Mouse (Mus musculus) liver, adult 2 months (tissue): ENCODE measurements at regions not wholly inside any gene's neighbourhood (a gene's known extent, or its start where the extent isn't known, plus 50 kb on each side); places are given as distances from the start of the nearest gene placed in this dataset.

ENCODE experiments used
- DNase-seq: peaks from one replicate; pipeline ENCODE4 v3.0.0-alpha.2; 2011; ENCODE audit warnings: low read depth, low spot score; ENCODE audit errors: extremely low read depth
- H3K27ac ChIP-seq: fragments of 200-500 bp; replicated peaks from 2 replicates; pipeline ENCODE4 v1.5.1; 2012; ENCODE audit warnings: low read depth, mild to moderate bottlenecking, control low read depth, inconsistent platforms, low read length; ENCODE audit not compliant: insufficient read depth
- H3K27me3 ChIP-seq: fragments of 200-500 bp; 2 replicates; pipeline ENCODE4 v1.6.1; 2012; ENCODE audit warnings: mild to moderate bottlenecking, moderate library complexity, low read length, inconsistent platforms; ENCODE audit not compliant: control insufficient read depth, insufficient read depth
- H3K36me3 ChIP-seq: fragments of 200-500 bp; 2 replicates; pipeline ENCODE4 v1.6.1; 2012; ENCODE audit warnings: low read length, inconsistent platforms; ENCODE audit not compliant: control insufficient read depth, insufficient read depth
- H3K4me1 ChIP-seq: fragments of 200-500 bp; 2 replicates; pipeline ENCODE4 v1.6.1; 2011; ENCODE audit warnings: low read length; ENCODE audit not compliant: control insufficient read depth, insufficient read depth
- H3K4me3 ChIP-seq: fragments of 200-500 bp; 2 replicates; pipeline ENCODE4 v1.5.1; 2011; ENCODE audit warnings: low read depth, mild to moderate bottlenecking, control low read depth, low read length, moderate library complexity; ENCODE audit not compliant: insufficient read depth
- H3K79me2 ChIP-seq: fragments of 200-500 bp; 2 replicates; pipeline ENCODE4 v1.6.1; 2012; ENCODE audit warnings: inconsistent platforms, mild to moderate bottlenecking, low read length, moderate library complexity; ENCODE audit not compliant: control insufficient read depth, insufficient read depth
- H3K9ac ChIP-seq: fragments of 200-500 bp; 2 replicates; pipeline ENCODE4 v1.6.1; 2012; ENCODE audit warnings: low read depth, mild to moderate bottlenecking, control low read depth, inconsistent platforms, low read length
- CTCF ChIP-seq: fragments of 200-500 bp; IDR thresholded peaks from 2 replicates; pipeline ENCODE4 v1.5.1; 2011; ENCODE audit warnings: low read depth, low read length, control low read depth
- POLR2A ChIP-seq: fragments of 200-500 bp; IDR thresholded peaks from 2 replicates; pipeline ENCODE4 v1.6.1; 2011; ENCODE audit warnings: low read length, control low read depth; ENCODE audit not compliant: insufficient read depth; ENCODE audit errors: extremely low read depth
- WGBS: fragments of 180-500 bp; shearing (Covaris S2); methylation state at CpG from one replicate; pipeline ENCODE4 v1.1.7; 2018; 5-methylcytosine and 5-hydroxymethylcytosine counted together

DNA sequence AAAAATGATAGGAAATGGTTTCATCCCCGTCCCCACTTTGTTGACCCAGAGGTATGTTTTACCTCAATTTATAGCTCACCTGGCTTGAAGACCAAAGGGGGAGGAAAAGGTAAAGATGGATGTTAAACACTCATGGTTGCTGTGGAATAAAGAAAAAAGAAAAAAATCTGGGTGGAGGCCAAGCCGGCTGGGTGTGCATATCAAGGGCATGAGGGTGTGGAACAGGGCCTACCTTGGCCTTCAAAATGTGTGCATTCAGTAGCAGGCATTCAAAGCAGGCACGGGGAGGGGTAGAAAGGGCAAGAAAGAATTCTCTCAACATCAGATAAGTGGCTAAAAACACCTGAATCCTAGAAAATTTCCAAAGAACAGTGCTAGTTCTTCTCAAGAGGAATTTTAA, 74.7 kb upstream of the Ccn2 start:
- H3K9ac ChIP-seq, result no peak overlapping the region
- H3K36me3 ChIP-seq, result no peaks in the 10 kb centered on the region
- H3K79me2 ChIP-seq, result no peaks in the 10 kb centered on the region
- no peak for DNase-seq
- TF ChIP-seq POLR2A, result no peak
- TF ChIP-seq CTCF, result no peak
- no peak overlapping the region for H3K27ac ChIP-seq
- no peaks in the 10 kb centered on the region for H3K4me1 ChIP-seq
- 75% methylated on average over 3 of the region's 3 CpGs for WGBS
- H3K27me3 ChIP-seq, result no peaks in the 10 kb centered on the region
- no peak overlapping the region for H3K4me3 ChIP-seq

DNA sequence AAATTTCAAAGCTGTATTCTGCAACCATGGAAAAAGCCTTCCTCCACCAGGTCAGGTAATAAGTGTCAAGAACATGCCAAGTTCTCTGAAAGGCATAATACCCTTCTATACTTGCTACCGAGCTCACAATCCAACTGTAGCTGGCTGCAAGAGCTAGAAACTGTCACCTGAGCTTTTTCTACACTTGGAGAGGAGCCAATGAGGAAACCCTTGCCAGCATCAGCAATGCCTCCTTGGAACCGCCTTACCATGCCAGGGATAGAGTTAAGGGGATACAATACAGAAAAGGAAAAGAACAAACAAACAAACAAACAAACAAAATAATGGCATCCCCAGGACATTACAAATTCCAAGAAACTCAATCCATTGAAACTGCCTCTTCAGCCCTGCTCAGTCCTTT, 62.5 kb upstream of the Ccn2 start:
- TF ChIP-seq CTCF (no peak), POLR2A (no peak)
- Histone ChIP-seq H3K4me1 (peaks cover 3% of the 10 kb centered on the region; the same call in 1 of the 2 replicates), H3K36me3 (no peaks in the 10 kb centered on the region), H3K79me2 (no peaks in the 10 kb centered on the region), H3K9ac (no peak overlapping the region), H3K27me3 (no peaks in the 10 kb centered on the region), H3K4me3 (no peak overlapping the region), H3K27ac (no peak overlapping the region)
- 78% methylated on average over 2 of the region's 2 CpGs for WGBS
- peak; percentile 17 for DNase-seq

DNA sequence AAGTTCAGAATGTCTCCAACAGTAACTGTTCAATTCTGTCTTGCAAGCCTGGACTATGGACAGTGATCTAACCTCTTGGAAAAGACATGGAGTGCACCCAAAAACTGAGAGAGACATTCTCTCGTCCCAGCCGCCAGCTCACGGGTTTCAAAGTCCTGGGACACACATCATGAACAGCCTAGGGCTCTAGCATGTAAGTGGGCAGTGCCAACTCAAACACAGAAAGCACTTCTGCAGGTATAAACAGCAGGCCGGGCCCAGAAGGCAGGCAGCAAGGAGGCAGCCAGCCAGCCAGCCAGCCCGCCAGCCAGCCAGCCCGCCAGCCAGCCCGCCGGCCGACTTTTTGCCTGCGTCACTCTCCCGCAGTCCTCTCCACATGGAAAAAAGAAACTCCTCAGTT, 60.3 kb upstream of the Ccn2 start:
- peak overlapping the region; percentile 93 for H3K27ac ChIP-seq
- DNase-seq, result peak; percentile 100
- WGBS, result 39% methylated on average over 11 of the region's 11 CpGs
- no peak for TF ChIP-seq CTCF
- no peak for TF ChIP-seq POLR2A
- no peaks in the 10 kb centered on the region for H3K79me2 ChIP-seq
- no peaks in the 10 kb centered on the region for H3K36me3 ChIP-seq
- peaks cover 3% of the 10 kb centered on the region; the same call in 1 of the 2 replicates for H3K4me1 ChIP-seq
- H3K4me3 ChIP-seq, result peak overlapping the region; percentile 6; the same call in 1 of the 2 replicates
- H3K27me3 ChIP-seq, result no peaks in the 10 kb centered on the region
- H3K9ac ChIP-seq, result peak overlapping the region; percentile 56; the same call in 1 of the 2 replicates

DNA sequence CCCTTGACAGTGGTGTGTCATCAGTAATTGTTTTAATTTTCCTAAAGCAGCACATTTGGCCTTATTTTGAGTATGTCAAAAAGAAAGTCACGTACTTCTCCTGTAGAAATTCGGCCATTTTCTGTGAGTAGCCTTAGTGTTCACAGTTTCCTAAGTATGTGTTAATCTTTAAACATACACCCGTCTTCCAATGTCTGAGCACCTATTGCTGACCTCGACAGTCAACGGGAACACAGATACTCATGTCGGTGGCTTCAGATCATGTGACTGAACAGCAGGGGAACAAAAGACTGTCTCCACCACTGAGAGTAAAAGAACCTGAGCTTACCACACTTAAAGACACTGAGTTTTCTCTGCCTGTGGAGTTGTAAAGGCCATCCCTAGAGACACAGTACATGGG, 59.8 kb upstream of the Ccn2 start:
- Histone ChIP-seq H3K79me2 (no peaks in the 10 kb centered on the region), H3K9ac (peak overlapping the region; percentile 56), H3K4me3 (peak overlapping the region; percentile 6; the same call in 1 of the 2 replicates), H3K27me3 (no peaks in the 10 kb centered on the region), H3K36me3 (no peaks in the 10 kb centered on the region), H3K27ac (peak overlapping the region; percentile 93), H3K4me1 (peaks cover 3% of the 10 kb centered on the region; the same call in 1 of the 2 replicates)
- DNase-seq, result peak; percentile 91
- TF ChIP-seq CTCF (no peak), POLR2A (no peak)
- WGBS, result 19% methylated on average over 6 of the region's 6 CpGs

DNA sequence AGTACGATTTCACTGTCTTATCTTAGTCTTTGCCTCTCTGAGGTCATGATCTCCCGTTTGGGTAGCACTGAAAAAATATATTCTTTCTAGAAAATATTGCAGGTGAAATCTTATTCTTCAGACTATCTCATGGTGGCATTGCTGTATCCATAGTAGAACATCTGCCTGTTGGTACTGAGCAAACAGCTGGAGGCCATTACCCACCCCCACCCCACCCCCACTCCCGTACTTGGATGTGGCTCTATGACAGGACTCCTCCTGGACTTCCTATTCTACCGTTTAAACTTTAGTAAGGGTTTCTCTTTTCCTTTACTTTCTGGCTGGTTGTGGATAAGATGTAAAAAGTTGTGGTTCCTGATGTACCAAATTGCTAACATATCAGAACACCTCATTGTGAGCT, 53.3 kb upstream of the Ccn2 start:
- H3K36me3 ChIP-seq, result no peaks in the 10 kb centered on the region
- TF ChIP-seq POLR2A (no peak), CTCF (no peak)
- no peak overlapping the region for H3K27ac ChIP-seq
- H3K4me1 ChIP-seq, result no peaks in the 10 kb centered on the region
- no peak for DNase-seq
- no peaks in the 10 kb centered on the region for H3K79me2 ChIP-seq
- H3K27me3 ChIP-seq, result no peaks in the 10 kb centered on the region
- H3K4me3 ChIP-seq, result no peak overlapping the region
- no peak overlapping the region for H3K9ac ChIP-seq
- WGBS, result 75% methylated on average over 4 of the region's 4 CpGs
